Mouse (Mus musculus): ENCODE data around the gene Zmym3.

Gene Zmym3

DNA sequence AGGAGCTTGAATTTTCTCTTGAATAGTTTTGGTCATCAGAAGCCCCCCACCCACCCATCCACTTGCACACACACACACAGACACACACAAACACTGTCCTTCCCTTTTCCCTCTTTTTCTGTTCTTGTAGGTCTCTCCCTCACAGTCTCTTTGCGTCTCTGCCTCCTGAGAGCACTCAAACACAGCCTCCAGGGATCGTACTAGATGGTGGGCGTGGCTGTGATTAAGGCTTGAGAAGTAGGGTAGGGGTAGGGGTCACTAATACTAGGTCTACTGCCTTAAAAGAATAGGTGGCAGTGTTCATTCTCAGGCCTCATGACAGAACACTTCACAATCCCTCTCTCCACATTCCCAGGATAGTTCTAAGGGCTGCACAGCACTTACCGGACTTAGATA is at the start of gene Zmym3:
Zmym3 (minus strand) TSS at position 150 of the 396 bp plus-strand sequence.
- DNase-seq (ENCODE audit: inconsistent ontology term), result no peak

DNA sequence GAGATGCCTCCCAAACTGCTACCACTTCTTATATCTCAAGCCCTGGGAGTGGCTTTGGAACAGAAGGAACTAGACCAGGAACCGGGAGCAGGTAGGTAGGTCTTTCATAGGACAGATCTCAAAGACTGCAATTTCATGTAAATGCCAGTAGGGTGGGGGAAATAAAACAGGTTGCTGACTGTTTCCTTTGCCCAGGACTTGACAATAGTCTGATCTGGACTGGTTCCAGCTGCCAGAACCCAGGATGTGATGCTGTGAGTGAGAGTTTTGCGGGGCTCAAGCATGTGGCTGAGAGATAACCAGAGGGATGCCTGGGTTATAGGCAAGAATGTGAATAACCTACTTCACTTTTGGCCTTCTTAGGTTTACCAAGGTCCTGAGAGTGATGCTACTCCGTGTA is 30.9 kb upstream of the Zmym3 start:
- DNase-seq (ENCODE audit: inconsistent ontology term), result no peak

DNA sequence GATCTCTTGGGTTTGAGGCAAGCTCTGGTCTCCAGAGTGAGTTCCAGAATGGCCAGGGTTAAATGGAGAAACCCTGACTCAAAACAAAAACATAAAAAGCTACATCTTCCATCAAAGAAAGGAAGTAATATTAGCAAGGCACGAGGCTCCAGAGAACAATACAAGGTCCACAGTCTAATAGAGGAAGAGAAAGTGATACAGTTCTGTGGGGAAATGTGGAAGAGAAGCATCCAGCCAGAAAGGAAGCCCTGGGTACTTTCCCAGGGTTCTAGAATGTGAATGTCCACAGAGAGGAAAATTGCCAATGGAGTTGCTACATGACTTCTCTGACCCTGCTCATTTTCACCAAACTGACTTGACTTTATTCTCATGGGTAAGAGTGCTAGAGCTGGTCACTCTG is 30.5 kb upstream of the Zmym3 start:
- DNase-seq (ENCODE audit: inconsistent ontology term), result no peak

DNA sequence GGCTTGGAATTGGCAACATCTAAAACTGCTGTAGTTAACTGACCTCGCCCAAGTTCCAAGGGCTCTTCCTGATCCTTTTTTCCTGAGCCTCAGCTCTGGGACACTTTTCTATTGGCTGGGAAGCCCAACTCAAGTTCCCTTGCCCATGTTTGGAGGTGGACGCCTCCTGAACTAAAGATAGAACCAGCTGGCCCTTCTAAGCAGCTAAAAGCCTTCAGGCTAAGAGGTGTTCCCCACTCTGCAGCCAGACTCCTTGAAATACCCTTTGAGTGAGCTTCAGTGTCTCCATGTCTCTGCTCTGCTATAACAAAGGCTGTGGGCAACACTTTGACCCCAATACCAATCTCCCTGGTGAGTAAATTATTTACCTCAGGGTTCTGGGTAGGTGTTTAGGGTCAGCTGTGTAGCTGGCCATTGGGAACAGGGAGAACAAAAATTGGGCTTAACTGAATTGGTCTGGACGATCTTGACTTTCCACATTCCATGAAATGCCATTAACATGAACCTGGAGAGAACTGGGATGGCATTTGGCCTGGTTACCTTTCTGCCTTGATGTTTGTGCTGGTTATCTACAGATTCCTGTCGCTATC is 28.3 kb upstream of the Zmym3 start, which contains the start of gene Itgb1bp2:
Itgb1bp2 (plus strand) TSS at position 203 of the 590 bp plus-strand sequence.
- no peak for DNase-seq (ENCODE audit: inconsistent ontology term)

DNA sequence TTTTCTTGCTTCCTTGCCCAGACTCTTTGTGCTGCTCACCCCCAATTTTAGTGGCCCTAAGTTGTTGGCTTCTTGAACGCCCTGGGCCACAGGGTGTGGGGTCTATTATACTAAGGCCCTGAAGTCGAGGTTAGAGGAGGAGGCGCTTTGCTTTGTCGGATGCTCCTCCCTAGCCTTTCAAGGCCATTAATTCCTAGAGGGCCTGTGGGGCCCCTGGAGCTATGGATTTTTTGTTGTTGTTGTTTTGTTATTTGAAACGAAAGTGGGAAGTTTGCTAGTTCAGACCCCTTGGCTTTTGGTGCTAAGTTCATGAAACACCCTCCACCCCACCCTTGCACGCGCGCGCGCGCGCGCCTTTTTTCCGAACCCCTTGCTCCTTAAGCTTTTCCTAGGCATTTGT is 9.3 kb upstream of the Zmym3 start:
- no peak for DNase-seq (ENCODE audit: inconsistent ontology term)

DNA sequence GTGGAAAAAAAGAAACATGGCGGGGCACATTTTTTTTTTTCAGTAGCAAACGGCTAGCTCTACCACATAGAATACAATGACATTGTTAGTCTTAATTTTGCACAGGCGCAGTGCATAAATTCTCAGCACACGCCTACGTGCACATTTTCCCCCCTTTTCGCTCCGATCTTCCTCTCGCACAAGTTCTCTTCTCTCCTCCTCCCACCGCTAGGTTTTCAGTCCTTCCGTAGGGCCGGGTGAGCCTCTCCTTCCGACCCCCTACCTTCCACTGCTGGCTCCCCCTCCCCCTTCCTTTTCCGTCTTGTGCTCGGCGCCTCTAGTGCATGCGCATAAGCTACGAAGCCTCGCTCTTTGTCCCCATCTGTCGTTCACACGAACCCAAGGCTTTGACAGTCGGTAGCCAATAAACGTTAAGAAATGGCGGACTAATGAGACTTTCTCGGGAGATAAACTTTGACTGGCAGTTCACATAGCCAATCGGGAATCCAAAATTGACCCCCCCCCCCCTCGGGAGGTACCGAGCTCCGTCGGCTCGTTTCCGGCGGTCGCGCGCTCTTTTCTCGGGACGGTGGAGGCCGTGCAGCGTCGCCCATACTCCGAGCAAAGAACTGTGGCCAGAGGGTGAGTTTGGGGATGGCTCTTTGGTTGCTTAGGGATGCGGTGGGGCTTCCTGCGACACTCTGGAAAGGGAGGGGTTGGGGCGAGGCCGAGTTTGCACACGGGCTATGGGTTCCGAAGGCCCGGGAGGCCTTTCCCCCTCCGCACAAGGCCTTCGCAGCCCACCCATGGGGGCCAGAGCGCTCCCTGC is 8.7 kb upstream of the Zmym3 start, which contains the start of gene Nono:
Nono (plus strand) TSS at position 177 of the 808 bp plus-strand sequence.
- peak; percentile 97 for DNase-seq (ENCODE audit: inconsistent ontology term)

DNA sequence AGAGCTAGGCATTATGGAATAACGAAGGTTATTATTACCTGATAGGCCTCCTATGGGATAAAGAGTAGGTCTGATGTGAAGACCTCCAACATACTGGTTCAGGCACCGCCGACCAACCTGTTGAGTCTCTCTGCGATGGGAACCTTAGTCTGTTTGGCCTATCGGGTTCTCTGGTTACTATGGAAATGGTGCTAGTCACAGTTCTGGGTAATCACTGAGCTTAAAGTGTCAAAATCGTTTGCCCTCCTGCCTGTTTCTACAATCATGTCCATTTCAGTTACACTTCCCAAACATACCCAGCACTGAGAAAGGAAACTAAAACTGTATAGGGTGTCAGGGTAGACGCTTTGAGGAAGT is 8.1 kb upstream of the Zmym3 start:
- no peak for DNase-seq (ENCODE audit: inconsistent ontology term)

DNA sequence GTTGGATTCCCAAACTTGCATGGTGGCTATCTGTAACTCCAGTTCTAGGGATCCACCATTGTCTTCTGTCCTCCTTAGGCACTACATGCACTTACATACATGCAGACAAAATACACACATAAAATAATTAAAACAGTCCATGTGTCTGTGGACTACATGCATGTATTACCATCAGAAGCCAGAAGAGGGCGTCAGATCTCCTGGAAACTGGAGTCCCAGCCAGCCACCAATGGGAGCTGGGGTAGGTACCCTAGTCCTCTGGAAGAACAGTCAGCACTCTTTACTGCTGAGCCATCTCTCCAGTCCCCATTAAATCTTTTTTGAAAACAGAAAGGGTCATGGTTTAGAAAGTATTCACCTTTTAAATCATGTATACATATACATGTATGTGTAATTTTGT is 7.1 kb upstream of the Zmym3 start:
- DNase-seq (ENCODE audit: inconsistent ontology term), result no peak

DNA sequence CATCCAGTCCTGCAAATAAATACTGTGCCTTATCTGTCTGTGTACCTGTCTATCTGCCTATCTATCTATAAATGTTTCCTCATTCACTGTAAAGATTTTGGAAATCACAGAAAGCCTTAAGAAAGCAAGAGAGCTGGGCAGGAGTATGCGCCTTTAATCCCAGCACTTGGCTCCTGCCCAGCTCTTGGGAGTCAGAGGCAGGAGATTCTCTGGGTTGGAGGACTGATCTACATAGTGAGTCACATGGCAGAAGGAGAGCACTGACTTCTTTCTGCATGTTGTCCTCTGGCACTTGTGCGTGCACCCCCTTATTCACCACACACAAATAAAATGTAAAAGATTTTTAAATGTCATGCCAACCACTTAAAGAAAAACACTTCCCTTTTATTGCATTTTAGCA is 2.8 kb upstream of the Zmym3 start:
- no peak for DNase-seq (ENCODE audit: inconsistent ontology term)

DNA sequence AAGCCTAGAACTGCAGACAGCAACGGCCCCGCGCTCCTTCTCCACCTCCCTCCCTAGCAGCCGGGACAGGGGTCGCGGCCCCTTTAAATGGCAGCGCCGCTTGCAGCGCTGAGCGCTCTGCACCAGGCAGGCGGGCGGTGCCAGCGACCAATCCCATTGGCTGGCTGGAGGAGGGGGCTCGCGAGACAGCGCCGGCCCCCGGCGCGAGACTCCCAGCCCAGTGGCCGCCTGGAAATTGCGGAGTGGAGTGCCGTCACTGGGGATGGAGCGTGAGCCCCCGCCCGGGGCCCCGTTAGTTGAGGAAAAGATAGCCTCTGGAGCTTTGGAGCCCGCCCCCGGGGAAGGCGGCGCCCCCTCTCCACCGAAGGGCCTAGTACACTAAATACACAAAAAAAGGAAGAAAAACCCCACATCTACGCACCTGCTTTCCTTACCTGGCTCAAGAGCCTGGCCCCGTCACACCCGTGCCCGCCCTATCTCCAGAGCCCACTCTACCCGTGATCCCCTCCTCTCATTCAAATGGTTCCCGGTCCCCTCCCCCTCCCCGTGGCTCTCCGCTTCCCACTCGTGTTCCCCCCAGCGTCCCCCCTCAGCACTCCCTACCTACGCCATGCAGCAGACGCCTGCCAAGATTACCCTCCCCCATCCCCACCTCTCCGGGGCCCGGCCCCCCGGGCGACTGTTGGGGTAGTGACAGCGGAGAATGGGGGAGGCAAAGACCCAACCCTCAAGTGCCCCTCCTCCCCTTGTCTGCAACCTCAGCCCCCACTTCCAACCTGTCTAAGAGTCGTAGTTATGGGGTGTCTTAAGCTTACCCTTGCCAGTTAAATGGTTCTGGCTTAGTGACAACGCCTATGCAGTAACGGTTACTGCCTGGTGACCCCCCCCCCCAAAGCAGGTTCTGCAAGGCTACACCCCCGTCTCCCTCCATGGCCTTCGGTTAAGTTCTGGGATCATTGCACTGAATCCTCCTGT is 637 bp downstream of the Zmym3 start:
- DNase-seq (ENCODE audit: inconsistent ontology term), result peak; percentile 90

DNA sequence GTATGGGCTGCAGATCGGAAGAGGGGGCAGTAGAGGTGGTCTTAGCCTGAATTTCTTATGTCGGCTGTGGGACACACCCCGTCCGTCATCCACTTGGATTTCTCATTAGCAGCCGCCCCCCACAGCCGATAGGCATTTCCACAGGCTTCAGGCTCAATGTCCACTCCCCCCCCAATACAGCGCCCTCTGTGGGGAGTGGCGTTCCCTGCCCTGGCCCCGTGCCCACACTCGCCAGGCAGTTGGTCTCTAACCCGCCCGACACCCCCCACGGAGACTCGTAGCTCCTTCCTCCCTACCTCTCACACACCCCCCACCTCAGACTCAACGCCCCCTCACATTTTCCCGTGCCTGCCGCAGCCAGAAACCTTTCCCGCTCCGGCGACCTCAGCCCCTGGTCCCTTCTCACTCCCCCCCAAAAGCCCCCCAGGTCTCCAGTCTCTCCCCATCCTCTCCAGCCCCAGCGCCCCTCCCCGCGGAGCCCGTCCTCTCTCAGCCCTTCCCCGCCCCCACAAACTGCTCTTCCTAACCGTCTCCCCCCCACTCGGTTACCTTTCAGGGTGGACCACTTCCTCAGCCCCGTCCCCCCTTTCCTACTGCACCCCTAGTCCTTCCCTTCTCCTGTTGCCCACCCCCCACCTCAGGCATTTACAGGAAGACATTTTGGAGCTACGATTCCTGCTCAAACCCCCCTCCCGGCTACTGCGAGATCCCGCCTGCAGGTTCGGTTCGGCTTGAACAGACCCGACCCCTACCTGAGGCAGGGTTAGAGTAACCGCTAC is 1.5 kb downstream of the Zmym3 start:
- peak; percentile 46 for DNase-seq (ENCODE audit: inconsistent ontology term)

DNA sequence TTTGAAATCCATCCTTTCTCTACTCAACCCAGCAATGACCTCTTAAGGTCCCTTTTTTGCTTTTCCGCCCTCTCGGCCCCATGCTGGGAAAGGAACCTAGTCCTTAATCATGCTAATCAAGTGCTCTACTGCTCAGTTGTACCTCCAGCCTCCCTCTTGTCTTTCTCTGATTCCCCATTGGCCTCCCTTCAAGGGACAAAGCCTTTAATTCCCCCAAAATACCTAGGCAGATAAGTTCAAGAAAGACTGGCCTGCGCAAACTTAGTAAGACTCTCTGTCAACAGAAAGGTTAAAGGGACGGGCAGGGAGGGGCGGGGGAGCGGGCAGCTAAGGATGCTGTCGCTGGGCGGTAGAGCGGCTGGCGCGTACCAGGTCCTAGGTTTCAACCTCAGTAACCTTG is 24.2 kb downstream of the Zmym3 start:
- DNase-seq (ENCODE audit: inconsistent ontology term), result no peak

DNA sequence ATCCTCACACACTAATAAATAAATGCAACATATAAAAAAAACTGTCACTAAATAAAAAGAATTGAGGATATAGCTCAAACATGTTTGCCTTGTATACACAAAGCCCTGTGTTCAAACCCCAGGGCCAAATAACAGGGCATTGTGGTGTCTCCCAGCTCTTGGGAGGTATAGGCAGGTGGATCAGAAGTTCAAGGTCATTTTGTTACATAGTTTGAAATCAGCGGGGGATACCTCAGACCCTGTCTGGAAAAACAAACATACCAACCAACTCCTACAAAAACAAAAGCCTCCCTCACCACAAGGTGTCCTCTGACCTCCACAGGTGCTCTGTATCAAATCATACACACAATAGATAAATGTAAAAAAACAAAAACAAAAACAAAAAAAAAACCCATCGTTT is 26.3 kb downstream of the Zmym3 start:
- no peak for DNase-seq (ENCODE audit: inconsistent ontology term)

DNA sequence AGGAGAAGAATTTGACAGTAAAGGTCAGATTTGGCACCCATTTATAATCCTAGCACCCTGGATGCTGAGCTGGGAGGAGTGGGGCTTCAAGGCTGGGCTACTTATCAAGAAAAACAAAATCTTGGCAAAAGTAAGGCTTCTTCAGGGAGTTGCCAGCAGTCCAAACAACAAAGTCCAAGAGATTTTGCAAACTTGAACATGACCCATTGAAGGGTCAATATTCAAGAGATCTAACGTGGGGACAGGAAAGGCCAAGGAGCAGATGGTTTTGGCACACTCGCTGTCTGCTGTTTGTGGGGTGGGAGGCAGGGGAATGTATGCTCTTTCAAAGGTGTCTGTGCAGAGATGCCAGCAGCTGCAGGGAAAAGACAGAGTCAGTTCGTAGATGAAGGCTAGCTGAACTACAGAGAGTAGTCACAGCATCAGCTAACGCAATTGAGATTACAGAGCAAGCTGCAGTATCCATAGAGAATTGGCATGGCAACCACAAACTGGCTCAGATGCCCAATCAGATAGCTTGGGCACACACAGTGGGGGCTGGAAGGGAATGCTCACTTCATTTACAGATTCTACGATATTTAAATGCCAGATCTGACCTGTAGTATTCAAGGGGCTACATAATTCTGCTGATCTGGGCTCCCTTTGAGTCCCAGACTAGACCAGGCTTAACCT is 31.6 kb downstream of the Zmym3 start:
- no peak for DNase-seq (ENCODE audit: inconsistent ontology term)

DNA sequence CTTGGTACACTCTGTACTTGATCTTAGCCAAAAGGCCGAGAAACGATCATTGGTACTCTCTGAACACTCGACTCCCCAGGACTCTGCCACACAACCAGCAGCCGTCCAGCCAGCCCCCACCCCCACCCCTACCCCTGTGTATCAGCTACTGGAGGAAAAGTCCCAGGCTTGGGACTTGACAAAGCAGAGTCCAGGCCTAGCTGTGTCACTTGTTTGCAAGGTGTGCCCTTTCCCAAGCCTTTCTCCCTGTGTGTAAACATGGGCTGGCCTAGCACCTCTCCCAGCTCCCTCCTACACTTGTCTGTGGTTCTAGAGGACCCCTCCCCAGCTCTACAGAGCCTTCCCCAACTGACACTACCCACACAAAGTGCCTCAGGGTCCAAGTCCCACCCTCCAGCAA is 34.4 kb downstream of the Zmym3 start:
- DNase-seq (ENCODE audit: inconsistent ontology term), result no peak

DNA sequence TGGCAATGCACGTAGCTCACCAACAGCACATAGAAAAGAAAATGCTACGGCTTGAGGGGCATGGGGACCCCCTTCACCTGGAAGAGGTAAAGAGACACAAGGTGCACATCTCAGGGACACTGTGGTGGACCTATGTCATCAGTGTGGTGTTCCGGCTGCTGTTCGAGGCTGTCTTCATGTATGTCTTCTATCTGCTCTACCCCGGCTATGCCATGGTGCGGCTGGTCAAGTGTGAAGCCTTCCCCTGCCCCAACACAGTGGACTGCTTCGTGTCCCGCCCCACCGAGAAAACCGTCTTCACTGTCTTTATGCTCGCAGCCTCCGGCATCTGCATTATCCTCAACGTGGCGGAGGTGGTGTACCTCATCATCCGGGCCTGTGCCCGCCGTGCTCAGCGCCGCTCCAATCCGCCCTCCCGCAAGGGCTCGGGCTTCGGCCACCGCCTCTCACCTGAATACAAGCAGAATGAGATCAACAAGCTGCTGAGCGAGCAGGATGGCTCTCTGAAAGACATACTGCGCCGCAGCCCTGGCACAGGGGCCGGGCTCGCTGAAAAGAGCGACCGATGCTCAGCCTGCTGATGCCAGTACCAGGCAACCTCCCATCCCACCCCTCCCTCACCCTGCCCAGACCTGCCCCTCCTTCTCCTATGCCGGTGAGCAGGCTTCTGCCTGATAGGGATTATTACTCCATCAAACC is 36.1 kb downstream of the Zmym3 start:
- DNase-seq (ENCODE audit: inconsistent ontology term), result no peak

DNA sequence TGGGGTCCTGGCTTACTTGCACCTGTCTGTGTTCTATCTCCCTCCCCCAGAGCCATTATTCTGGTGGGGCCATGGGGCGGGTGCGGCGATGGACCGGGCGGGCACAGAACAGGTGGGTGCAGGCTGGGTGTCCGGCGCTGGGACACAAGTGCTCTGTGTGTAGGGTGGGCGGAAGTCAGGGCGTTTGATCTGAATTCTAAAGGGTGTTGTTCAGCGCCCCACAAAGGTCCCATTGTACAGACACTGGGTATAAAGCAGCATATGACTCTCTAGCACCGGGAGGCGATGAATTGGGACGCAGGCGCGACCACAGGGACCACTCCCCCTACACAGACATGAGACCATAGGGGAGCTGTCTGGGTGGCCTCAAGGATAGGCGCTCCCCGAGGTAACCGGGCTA is 37.2 kb downstream of the Zmym3 start:
- no peak for DNase-seq (ENCODE audit: inconsistent ontology term)

DNA sequence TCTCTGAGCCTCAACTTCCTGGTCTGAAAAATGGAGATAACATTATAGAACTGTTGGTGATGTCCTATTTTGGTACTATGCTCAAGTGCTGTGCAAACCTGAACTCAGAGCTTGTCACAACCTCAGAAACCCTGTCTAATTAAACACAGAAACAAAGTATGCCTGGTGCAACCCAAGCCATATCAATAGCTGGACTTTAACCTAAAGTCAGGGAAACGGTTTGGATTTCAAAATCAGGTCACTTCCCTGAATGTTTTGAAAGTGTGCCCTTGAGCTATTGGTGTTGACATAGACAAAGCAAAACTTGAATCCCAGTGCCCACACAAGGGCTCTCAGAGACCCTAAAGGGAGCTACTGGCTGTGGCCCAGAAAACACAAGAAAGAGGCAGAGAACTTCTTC is 40.9 kb downstream of the Zmym3 start:
- DNase-seq (ENCODE audit: inconsistent ontology term), result no peak

DNA sequence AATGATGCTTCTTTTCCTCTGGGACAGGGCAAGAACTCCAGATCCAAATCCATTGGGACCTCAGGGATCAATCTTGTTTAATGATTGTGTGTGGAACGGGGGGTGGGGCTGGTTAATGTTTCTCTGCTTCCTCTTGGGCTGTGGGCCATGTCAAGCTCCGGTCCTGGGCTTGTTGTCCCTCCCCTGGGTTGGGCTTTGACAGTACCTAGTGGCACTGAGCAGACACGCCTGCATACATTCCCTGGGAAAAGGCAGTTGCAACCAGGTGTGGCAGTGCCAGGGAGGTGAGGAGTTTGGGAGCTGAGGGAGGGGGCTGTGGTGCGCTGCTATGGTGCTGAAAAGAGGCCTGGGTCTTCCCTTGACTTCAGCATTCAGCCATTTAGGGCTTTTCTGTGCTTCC is 43.6 kb downstream of the Zmym3 start:
- DNase-seq (ENCODE audit: inconsistent ontology term), result no peak

DNA sequence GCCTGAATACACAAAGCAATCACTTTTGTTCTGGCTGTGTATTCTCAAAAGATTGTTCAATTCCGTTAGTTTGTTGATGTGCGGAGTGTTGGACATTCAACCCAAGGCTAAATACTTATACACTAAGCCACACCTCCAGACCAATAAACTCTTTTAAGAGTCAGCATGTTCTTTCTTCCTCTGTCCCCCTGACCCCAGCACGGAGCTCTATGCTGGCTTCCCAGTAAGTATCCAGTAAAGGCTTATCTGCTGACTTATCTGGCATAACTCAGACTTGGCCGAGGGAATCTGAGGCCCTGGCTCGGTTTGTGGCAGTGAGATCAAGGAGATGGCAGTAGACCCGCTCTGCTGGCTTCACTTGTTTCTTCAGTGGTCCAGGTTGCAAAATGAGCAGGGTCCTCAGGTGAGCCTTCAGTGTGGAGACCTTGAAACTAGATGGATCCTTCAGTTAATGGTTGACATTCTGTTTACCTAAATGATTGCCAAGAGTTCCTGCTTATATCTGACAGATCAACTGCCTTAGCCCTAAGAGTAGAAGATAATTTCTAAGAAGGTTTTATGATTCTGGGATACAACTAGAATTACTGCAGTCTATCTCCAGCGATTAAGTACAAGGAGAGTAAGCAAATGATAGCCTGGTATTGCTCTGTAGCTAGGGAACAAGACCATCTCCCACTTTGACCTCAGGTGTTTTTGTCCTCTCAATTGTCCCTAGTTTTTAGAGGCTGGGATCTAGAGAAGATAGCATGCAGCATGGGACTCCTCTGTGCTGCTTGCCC is 44.3 kb downstream of the Zmym3 start, which contains the start of gene Gjb1:
Gjb1 (plus strand) TSS at position 189 of the 779 bp plus-strand sequence.
- DNase-seq (ENCODE audit: inconsistent ontology term), result no peak
